Mouse (Mus musculus) hindbrain, embryonic 14.5 days (tissue): ENCODE results near the gene Chrna7. TPM values are rescaled to one million over a fixed set of nuclear protein-coding genes. Genes with fewer than 3 reads are reported as not detected.

Source experiments
- ATAC-seq: fragments of 200-750 bp; cut with Nextera tagmentation; 2 replicates; pipeline ENCODE4 v1.8.0; 2017; ENCODE audit warnings: moderate number of reproducible peaks, mild to moderate bottlenecking, moderate TSS enrichment, moderate library complexity; ENCODE audit not compliant: low FRiP score
- DNase-seq: peaks from one replicate; pipeline ENCODE4 v3.0.0-alpha.2; 2015; ENCODE audit warnings: low spot score
- H3K27ac ChIP-seq: fragments of 300-500 bp; sonication (generic); 2 replicates; pipeline ENCODE4 v1.5.1; 2014; ENCODE audit warnings: mild to moderate bottlenecking, moderate library complexity
- H3K27me3 ChIP-seq: fragments of 300-500 bp; sonication (generic); 2 replicates; pipeline ENCODE4 v1.6.1; 2014; ENCODE audit warnings: mild to moderate bottlenecking, low read length, mixed read lengths; ENCODE audit not compliant: control insufficient read depth, insufficient read depth
- H3K36me3 ChIP-seq: fragments of 300-500 bp; sonication (generic); replicated peaks from 2 replicates; pipeline ENCODE4 v1.6.1; 2014; ENCODE audit not compliant: control insufficient read depth, insufficient read depth
- H3K4me1 ChIP-seq: fragments of 300-500 bp; sonication (generic); replicated peaks from 2 replicates; pipeline ENCODE4 v1.6.1; 2014; ENCODE audit warnings: antibody characterized with exemption, low read length, mixed read lengths; ENCODE audit not compliant: control insufficient read depth, insufficient read depth
- H3K4me2 ChIP-seq: fragments of 300-500 bp; sonication (generic); replicated peaks from 2 replicates; pipeline ENCODE4 v1.6.1; 2014; ENCODE audit warnings: mild to moderate bottlenecking, moderate library complexity
- H3K4me3 ChIP-seq: fragments of 300-500 bp; sonication (generic); replicated peaks from 2 replicates; pipeline ENCODE4 v1.5.1; 2014; ENCODE audit warnings: mild to moderate bottlenecking, low read length
- H3K9ac ChIP-seq: fragments of 300-500 bp; sonication (generic); 2 replicates; pipeline ENCODE4 v1.6.1; 2014
- H3K9me3 ChIP-seq: fragments of 300-500 bp; sonication (generic); 2 replicates; pipeline ENCODE4 v1.6.1; 2016; ENCODE audit warnings: low read length; ENCODE audit not compliant: control insufficient read depth
- WGBS: fragments of 180-500 bp; shearing (Covaris S2); extraction: QIAGEN DNeasy Blood & Tissue Kit; methylation state at CpG from one replicate; pipeline ENCODE4 v1.1.7; 2014; 5-methylcytosine and 5-hydroxymethylcytosine counted together
- polyA plus RNA-seq: library from polyadenylated mRNA; unstranded; fragments of >200 nt; fragmentation: Nextera tagmentation; extraction: Ambion mirVana; gene quantifications from 2 replicates; pipeline ENCODE4 v1.2.1, GENCODE M21; 2014

Gene Chrna7
- polyA plus RNA-seq, 1 experiment from 2014 or later: 9.4 TPM

GRCm38 (mm10) chr7:63113252-63113651 lies 99.1 kb downstream of the Chrna7 start:
- Histone ChIP-seq H3K4me2 (no peak overlapping the region), H3K27me3 (no peaks in the 10 kb centered on the region), H3K9ac (no peak overlapping the region), H3K27ac (no peak overlapping the region), H3K4me1 (no peaks in the 10 kb centered on the region), H3K9me3 (no peaks in the 10 kb centered on the region), H3K36me3 (no peaks in the 10 kb centered on the region), H3K4me3 (no peak overlapping the region)
- ATAC-seq (no peak), DNase-seq (no peak)
- WGBS: 46% methylated on average over 2 of the region's 2 CpGs

GRCm38 (mm10) chr7:63109348-63109747 lies 103.0 kb downstream of the Chrna7 start:
- Histone ChIP-seq H3K27me3 (no peaks in the 10 kb centered on the region), H3K27ac (no peak overlapping the region), H3K9me3 (no peaks in the 10 kb centered on the region), H3K4me3 (no peak overlapping the region), H3K9ac (no peak overlapping the region), H3K4me2 (no peak overlapping the region), H3K4me1 (no peaks in the 10 kb centered on the region), H3K36me3 (no peaks in the 10 kb centered on the region)
- DNase-seq (no peak), ATAC-seq (no peak)
- 86% methylated on average over 4 of the region's 4 CpGs for WGBS

- no peak overlapping the region for H3K4me3 ChIP-seq
- no peaks in the 10 kb centered on the region for H3K9me3 ChIP-seq
- DNase-seq: no peak
- no peaks in the 10 kb centered on the region for H3K36me3 ChIP-seq
- no peak overlapping the region for H3K27ac ChIP-seq
- no peak overlapping the region for H3K9ac ChIP-seq
- H3K4me2 ChIP-seq: no peak overlapping the region
- ATAC-seq: no peak
- 94% methylated on average over 4 of the region's 4 CpGs for WGBS
- H3K27me3 ChIP-seq: no peaks in the 10 kb centered on the region
- H3K4me1 ChIP-seq: no peaks in the 10 kb centered on the region
Measured at GRCm38 (mm10) chr7:63085954-63086353, 126.4 kb downstream of the Chrna7 start.

DNA sequence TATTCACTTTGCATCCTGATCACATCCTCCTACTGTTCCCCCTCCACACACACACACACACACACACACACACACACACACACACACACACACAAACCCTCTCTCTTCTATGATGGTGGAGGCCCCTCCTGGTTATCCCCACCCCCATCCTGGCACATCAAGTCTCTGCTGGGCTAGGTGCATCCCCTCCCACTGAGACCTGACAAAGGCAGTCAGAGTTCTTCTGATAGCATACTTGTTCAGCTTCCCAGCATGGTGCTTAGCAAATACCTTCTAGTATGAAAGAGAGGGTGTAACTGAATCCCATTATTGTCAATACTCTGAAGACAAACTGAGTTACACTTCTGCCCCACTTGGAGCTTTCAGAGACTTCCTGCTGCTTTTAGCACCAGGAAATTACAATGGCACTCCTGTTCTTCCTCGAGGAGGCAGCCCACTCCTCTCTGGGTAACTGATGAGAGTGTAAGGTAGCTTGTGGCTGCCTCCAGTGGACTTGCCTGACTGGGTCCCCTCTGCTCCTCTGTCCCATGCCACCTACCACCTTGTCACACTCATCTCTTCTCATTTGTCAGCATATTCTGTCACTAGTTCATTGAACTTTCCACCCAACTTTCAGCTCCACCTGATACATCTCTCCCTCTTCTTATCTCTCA lies 127.9 kb downstream of the Chrna7 start:
- ATAC-seq (peak; percentile 46; the same call in 1 of the 2 replicates), DNase-seq (no peak)
- WGBS: 0% methylated on average over 1 of the region's 1 CpGs

GRCm38 (mm10) chr7:63060996-63061395 lies 151.4 kb downstream of the Chrna7 start:
- Histone ChIP-seq H3K4me2 (no peak overlapping the region), H3K27ac (no peak overlapping the region), H3K4me3 (no peak overlapping the region), H3K9ac (no peak overlapping the region), H3K27me3 (no peaks in the 10 kb centered on the region), H3K4me1 (no peaks in the 10 kb centered on the region), H3K9me3 (no peaks in the 10 kb centered on the region), H3K36me3 (no peaks in the 10 kb centered on the region)
- 71% methylated on average over 2 of the region's 2 CpGs for WGBS
- DNase-seq (no peak), ATAC-seq (no peak)

More for the DNA sequence above, 127.9 kb downstream of the Chrna7 start:
- Histone ChIP-seq H3K27ac (no peak overlapping the region), H3K36me3 (no peaks in the 10 kb centered on the region), H3K27me3 (no peaks in the 10 kb centered on the region), H3K9me3 (no peaks in the 10 kb centered on the region), H3K4me3 (no peak overlapping the region), H3K4me1 (no peaks in the 10 kb centered on the region), H3K4me2 (no peak overlapping the region), H3K9ac (no peak overlapping the region)

Other genes with a start within 250 kb of the Chrna7 start
- gene Otud7a, start 232.2 kb upstream of the Chrna7 start, polyA plus RNA-seq: 3.5 and 3.7 TPM in 2 replicates